Mouse (Mus musculus) lung, embryonic 14.5 days (tissue): ENCODE data around the gene Mkrn1. TPM values are rescaled to one million over a fixed set of nuclear protein-coding genes. Genes with fewer than 3 reads are reported as not detected.

Experiments used
- ATAC-seq: fragments of 200-750 bp; cut with Nextera tagmentation; 2 replicates; pipeline ENCODE4 v1.8.0; 2017; ENCODE audit warnings: mild to moderate bottlenecking, moderate TSS enrichment, moderate library complexity; ENCODE audit not compliant: insufficient read depth
- DNase-seq: peaks from one replicate; pipeline ENCODE4 v3.0.0-alpha.2; 2015
- H3K27ac ChIP-seq: fragments of 300-500 bp; sonication (generic); 2 replicates; pipeline ENCODE4 v1.5.1; 2014; ENCODE audit warnings: low read depth, mild to moderate bottlenecking, moderate library complexity
- H3K27me3 ChIP-seq: fragments of 300-500 bp; sonication (generic); 2 replicates; pipeline ENCODE4 v1.6.1; 2014; ENCODE audit warnings: low read length, control low read depth; ENCODE audit not compliant: insufficient read depth
- H3K36me3 ChIP-seq: fragments of 300-500 bp; sonication (generic); 2 replicates; pipeline ENCODE4 v1.6.1; 2014; ENCODE audit warnings: control low read depth; ENCODE audit not compliant: insufficient read depth
- H3K4me1 ChIP-seq: fragments of 300-500 bp; sonication (generic); 2 replicates; pipeline ENCODE4 v1.6.1; 2014; ENCODE audit warnings: antibody characterized with exemption, control low read depth; ENCODE audit not compliant: insufficient read depth
- H3K4me2 ChIP-seq: fragments of 300-500 bp; sonication (generic); 2 replicates; pipeline ENCODE4 v1.6.1; 2014; ENCODE audit warnings: mild to moderate bottlenecking
- H3K4me3 ChIP-seq: fragments of 300-500 bp; sonication (generic); 2 replicates; pipeline ENCODE4 v1.5.1; 2014; ENCODE audit warnings: low read depth, low read length
- H3K9ac ChIP-seq: fragments of 300-500 bp; sonication (generic); 2 replicates; pipeline ENCODE4 v1.6.1; 2014
- H3K9me3 ChIP-seq: fragments of 300-500 bp; sonication (generic); 2 replicates; pipeline ENCODE4 v1.6.1; 2016; ENCODE audit warnings: low read depth, low read length, control low read depth
- CTCF ChIP-seq: IDR thresholded peaks from 2 replicates; pipeline ENCODE4 v1.5.1; 2016; ENCODE audit warnings: antibody characterized with exemption, low read depth
- WGBS: fragments of 180-500 bp; shearing (Covaris S2); extraction: QIAGEN DNeasy Blood & Tissue Kit; methylation state at CpG from one replicate; pipeline ENCODE4 v1.1.7; 2014; 5-methylcytosine and 5-hydroxymethylcytosine counted together
- polyA plus RNA-seq: library from polyadenylated mRNA; unstranded; fragments of >200 nt; fragmentation: Nextera tagmentation; extraction: Ambion mirVana; gene quantifications from 2 replicates; pipeline ENCODE4 v1.2.1, GENCODE M21; 2014

The Mkrn1 gene
- polyA plus RNA-seq, 1 experiment from 2014 or later: 61.2 TPM

- WGBS: 77% methylated on average over 5 of the region's 5 CpGs
- Histone ChIP-seq H3K36me3 (no peaks in the 10 kb centered on the region), H3K4me1 (no peaks in the 10 kb centered on the region), H3K4me2 (no peak overlapping the region), H3K27ac (no peak overlapping the region), H3K27me3 (no peaks in the 10 kb centered on the region), H3K9me3 (no peaks in the 10 kb centered on the region), H3K4me3 (no peak overlapping the region), H3K9ac (no peak overlapping the region)
- ATAC-seq (no peak), DNase-seq (no peak)
- TF ChIP-seq CTCF: no peak
Measured at GRCm38 (mm10) chr6:39435875-39436274, 15.6 kb upstream of the Mkrn1 start.

DNA sequence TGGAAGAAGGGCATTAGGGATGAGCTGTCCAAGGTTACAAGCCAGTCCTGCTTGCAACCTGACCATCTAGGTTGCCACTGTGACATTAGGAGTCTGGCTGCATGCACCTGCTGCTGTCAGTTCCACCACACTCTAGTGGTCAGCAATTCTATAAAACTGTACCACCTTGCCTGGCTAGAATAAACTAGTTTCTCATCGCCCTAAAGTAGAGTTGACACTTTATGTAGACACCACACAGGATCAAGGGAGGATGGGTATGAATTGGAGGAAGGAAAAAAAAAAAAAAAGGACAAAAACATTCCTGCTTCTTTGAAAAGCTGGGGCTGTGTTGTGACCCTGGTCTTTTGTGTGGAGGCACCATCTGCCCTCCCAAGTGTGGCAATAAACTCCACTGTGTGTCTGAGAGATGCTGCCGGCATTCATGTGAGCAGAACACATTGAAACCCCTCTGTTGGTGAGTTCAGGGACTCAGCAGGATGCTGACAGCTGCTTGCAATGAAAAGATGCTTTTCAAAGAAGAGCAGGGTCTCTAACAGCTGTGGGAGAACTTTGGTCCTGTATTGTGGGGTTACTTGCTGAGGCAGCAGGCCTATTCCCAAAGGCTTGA lies 14.7 kb upstream of the Mkrn1 start:
- no peak overlapping the region for H3K4me2 ChIP-seq
- H3K4me1 ChIP-seq: no peaks in the 10 kb centered on the region
- H3K9me3 ChIP-seq: no peaks in the 10 kb centered on the region
- no peaks in the 10 kb centered on the region for H3K27me3 ChIP-seq
- no peak overlapping the region for H3K9ac ChIP-seq
- DNase-seq: no peak
- H3K4me3 ChIP-seq: no peak overlapping the region
- 76% methylated on average over 2 of the region's 2 CpGs for WGBS
- TF ChIP-seq CTCF: no peak
- no peak for ATAC-seq
- H3K36me3 ChIP-seq: no peaks in the 10 kb centered on the region
- no peak overlapping the region for H3K27ac ChIP-seq

DNA sequence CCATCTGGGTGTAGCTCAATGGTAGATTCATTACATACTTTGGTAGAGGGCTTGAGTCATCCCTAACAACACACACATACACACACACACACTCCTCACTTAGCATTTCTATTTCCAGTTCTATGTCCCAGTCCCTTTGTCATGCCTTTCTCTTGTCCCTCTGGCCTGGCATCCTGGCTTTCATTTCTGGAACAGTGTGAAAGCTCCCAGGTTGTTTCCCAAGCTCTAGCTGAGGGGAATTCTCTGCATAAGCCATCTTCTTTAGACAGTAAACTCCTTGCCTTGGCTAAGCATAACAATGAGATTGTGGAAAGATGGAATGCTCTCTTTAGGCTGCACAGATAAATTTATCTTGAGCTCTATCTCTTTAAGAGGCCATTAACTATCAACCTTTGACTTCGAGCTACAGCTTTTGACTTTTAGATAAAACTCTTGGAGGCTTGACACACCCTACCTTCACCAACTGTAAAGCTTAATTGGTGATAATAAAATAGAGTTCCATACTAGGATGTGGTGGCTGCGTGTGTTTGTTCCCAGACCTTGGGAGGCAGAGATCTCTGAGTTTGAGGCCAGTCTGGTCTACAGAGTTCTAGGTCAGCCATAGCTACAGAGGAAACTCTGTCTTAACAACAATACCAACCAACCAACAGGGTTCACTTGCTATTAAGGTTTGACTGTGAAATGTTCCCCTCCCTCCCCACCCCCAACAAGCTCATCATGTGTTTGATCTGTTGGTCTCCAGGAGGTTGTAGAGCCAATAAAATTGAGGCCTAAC lies 14.0 kb upstream of the Mkrn1 start:
- Histone ChIP-seq H3K27ac (no peak overlapping the region), H3K36me3 (no peaks in the 10 kb centered on the region), H3K9me3 (no peaks in the 10 kb centered on the region), H3K27me3 (no peaks in the 10 kb centered on the region), H3K4me1 (no peaks in the 10 kb centered on the region), H3K4me2 (no peak overlapping the region), H3K9ac (no peak overlapping the region), H3K4me3 (no peak overlapping the region)
- ATAC-seq: no peak
- TF ChIP-seq CTCF: no peak
- no peak for DNase-seq
- 65% methylated on average over 2 of the region's 2 CpGs for WGBS

- ATAC-seq: no peak
- H3K27me3 ChIP-seq: no peaks in the 10 kb centered on the region
- H3K4me2 ChIP-seq: no peak overlapping the region
- no peak for TF ChIP-seq CTCF
- H3K9me3 ChIP-seq: no peaks in the 10 kb centered on the region
- H3K4me1 ChIP-seq: no peaks in the 10 kb centered on the region
- no peak for DNase-seq
- H3K27ac ChIP-seq: no peak overlapping the region
- no peak overlapping the region for H3K4me3 ChIP-seq
- no peak overlapping the region for H3K9ac ChIP-seq
- no peaks in the 10 kb centered on the region for H3K36me3 ChIP-seq
Measured at GRCm38 (mm10) chr6:39433701-39434100, 13.4 kb upstream of the Mkrn1 start.

GRCm38 (mm10) chr6:39433174-39433573 lies 12.9 kb upstream of the Mkrn1 start:
- no peak overlapping the region for H3K4me3 ChIP-seq
- no peak for ATAC-seq
- no peaks in the 10 kb centered on the region for H3K9me3 ChIP-seq
- no peak for DNase-seq
- no peak for TF ChIP-seq CTCF
- no peaks in the 10 kb centered on the region for H3K36me3 ChIP-seq
- WGBS: 77% methylated on average over 4 of the region's 4 CpGs
- H3K9ac ChIP-seq: no peak overlapping the region
- no peak overlapping the region for H3K27ac ChIP-seq
- no peaks in the 10 kb centered on the region for H3K4me1 ChIP-seq
- H3K27me3 ChIP-seq: no peaks in the 10 kb centered on the region
- H3K4me2 ChIP-seq: no peak overlapping the region

GRCm38 (mm10) chr6:39430722-39431121 lies 10.5 kb upstream of the Mkrn1 start:
- ATAC-seq: no peak

DNA sequence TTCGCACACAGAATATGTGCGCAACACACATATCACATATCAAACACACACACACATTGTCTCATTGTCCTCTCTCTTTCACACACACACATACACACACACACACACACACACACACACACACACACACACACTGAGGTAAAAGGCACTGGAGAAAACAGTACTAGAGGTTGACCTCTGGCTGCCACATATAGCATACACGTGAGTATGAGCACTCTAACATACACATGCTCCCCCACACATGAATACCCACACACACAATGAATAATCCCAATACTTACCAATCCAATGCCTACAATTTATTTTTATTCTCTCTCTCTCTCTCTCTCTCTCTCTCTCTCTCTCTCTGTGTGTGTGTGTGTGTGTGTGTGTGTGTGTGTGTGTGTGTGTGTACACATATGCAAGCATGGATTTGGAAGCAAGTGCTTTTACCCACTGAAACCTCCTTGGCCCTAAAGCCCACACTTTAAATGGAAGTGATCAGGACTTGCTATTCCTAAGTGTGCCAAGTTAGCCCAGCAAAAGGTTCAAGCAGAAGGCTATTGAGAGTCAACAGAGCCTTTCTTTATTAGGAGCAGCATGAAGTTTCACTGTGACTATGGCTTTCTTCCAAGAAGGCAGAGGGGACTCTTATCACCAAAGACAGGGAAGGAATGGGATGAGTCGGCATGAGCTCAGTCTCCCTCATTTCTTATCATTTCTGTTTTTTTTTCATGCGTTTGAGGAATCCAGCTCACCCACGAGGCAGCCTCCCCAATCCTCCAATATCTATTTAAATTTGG lies 8.9 kb upstream of the Mkrn1 start:
- Histone ChIP-seq H3K4me1 (no peaks in the 10 kb centered on the region), H3K9me3 (no peaks in the 10 kb centered on the region), H3K27me3 (no peaks in the 10 kb centered on the region), H3K36me3 (no peaks in the 10 kb centered on the region), H3K4me2 (no peak overlapping the region), H3K4me3 (no peak overlapping the region), H3K27ac (no peak overlapping the region), H3K9ac (no peak overlapping the region)
- DNase-seq: peak; percentile 26
- no peak for ATAC-seq
- no peak for TF ChIP-seq CTCF
- WGBS: 51% methylated on average over 6 of the region's 6 CpGs

More at GRCm38 (mm10) chr6:39430722-39431121, 10.5 kb upstream of the Mkrn1 start:
- Histone ChIP-seq H3K4me1 (no peaks in the 10 kb centered on the region), H3K27me3 (no peaks in the 10 kb centered on the region), H3K9me3 (no peaks in the 10 kb centered on the region), H3K27ac (no peak overlapping the region), H3K36me3 (no peaks in the 10 kb centered on the region), H3K4me3 (no peak overlapping the region), H3K4me2 (no peak overlapping the region), H3K9ac (no peak overlapping the region)
- DNase-seq: no peak
- TF ChIP-seq CTCF: no peak
- WGBS: 67% methylated on average over 11 of the region's 11 CpGs
